13 mouse cellular contexts compared by ENCODE assay signal in the genomic region with DNA sequence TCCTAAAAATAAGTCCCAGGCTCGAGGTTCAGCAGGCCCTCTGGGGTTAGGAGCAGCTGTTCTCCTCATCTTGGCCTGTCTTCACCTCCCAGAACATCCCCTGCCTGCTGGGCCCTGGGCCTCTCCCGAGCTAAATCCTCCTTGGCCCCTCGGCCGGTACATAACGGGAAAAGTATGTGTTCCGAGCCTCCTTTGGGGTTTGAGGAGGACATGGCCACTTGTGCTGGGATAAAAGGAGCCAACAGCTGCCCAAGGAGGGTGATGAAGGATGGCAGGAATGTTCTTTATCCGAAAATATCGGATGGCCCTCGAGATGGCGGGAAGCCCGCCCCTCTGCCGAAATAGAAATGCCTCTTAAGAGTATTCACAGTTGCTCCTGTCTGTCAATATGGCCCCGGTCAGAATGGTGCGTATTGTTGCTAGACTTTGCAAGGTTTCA. TPM values are rescaled to one million over a fixed set of nuclear protein-coding genes. Genes with fewer than 3 reads are reported as not detected.
DNase-seq lines count a peak whose midpoint lies in the region; ATAC-seq and TF ChIP-seq lines count a peak whose summit lies in the region.
"Had no signal": no experiment of that assay in that cellular context is flagged by ENCODE, and none has a peak within 500 bp of the region (broad histone marks: within the 10 kb centered on the region; RNA-seq: fewer than 3 reads in every experiment).

No protein-coding gene starts in this region.

- H3K27ac ChIP-seq in embryonic facial prominence, embryonic 14.5 days (replicated peaks; ENCODE audit: low read depth, low read length), result peak overlapping the region; percentile 92
- peak overlapping the region; percentile 91 for H3K27ac ChIP-seq in heart, embryonic 13.5 days (replicated peaks)
- peak overlapping the region; percentile 95; the same call in 1 of the 2 replicates for H3K27ac ChIP-seq in limb, embryonic 14.5 days (replicated peaks; ENCODE audit: low read depth, low read length)
- H3K27ac ChIP-seq in hindbrain, embryonic 14.5 days, result no peak overlapping the region
- H3K27ac ChIP-seq: liver, embryonic 13.5 days had no signal

- peak; percentile 88 for DNase-seq in embryonic facial prominence, embryonic 14.5 days (ENCODE audit: low spot score)
- DNase-seq in gastrocnemius, postnatal 14 days, result peak; percentile 79
- DNase-seq in limb, embryonic 14.5 days (ENCODE audit: low spot score), result peak; percentile 59
- no peak for DNase-seq in adrenal gland, adult 2 months
- DNase-seq in hindbrain, embryonic 14.5 days (ENCODE audit: low spot score), result no peak
- DNase-seq: cerebellum, adult 2 months; kidney, adult 9 months; liver, embryonic 13.5 days; thymus, adult 18-20 months had no signal

- H3K9ac ChIP-seq in embryonic facial prominence, embryonic 14.5 days (ENCODE audit: low read depth, low read length), result no peak overlapping the region
- peak overlapping the region; percentile 42; the same call in 1 of the 2 replicates for H3K9ac ChIP-seq in heart, embryonic 13.5 days
- no peak overlapping the region for H3K9ac ChIP-seq in limb, embryonic 14.5 days (ENCODE audit: low read depth, low read length, severe bottlenecking)
- no peak overlapping the region for H3K9ac ChIP-seq in hindbrain, embryonic 14.5 days
- H3K9ac ChIP-seq: liver, embryonic 13.5 days had no signal

- no peak overlapping the region for H3K4me3 ChIP-seq in embryonic facial prominence, embryonic 14.5 days (ENCODE audit: low read depth, low read length)
- no peak overlapping the region for H3K4me3 ChIP-seq in heart, embryonic 13.5 days
- H3K4me3 ChIP-seq in limb, embryonic 14.5 days (replicated peaks; ENCODE audit: low read length), result no peak overlapping the region
- no peak overlapping the region for H3K4me3 ChIP-seq in hindbrain, embryonic 14.5 days (replicated peaks; ENCODE audit: low read length)
- H3K4me3 ChIP-seq: liver, embryonic 13.5 days had no signal

- WGBS in embryonic facial prominence, embryonic 14.5 days, result 62% methylated on average over 14 of the region's 14 CpGs
- WGBS in heart, embryonic 13.5 days, result 45% methylated on average over 14 of the region's 14 CpGs
- 59% methylated on average over 14 of the region's 14 CpGs for WGBS in limb, embryonic 14.5 days
- WGBS in hindbrain, embryonic 14.5 days, result 88% methylated on average over 14 of the region's 14 CpGs

- no peaks in the 10 kb centered on the region for H3K9me3 ChIP-seq in embryonic facial prominence, embryonic 14.5 days (ENCODE audit: control insufficient read depth, low read length)
- H3K9me3 ChIP-seq in heart, embryonic 13.5 days, result no peaks in the 10 kb centered on the region
- no peaks in the 10 kb centered on the region for H3K9me3 ChIP-seq in limb, embryonic 14.5 days (ENCODE audit: control insufficient read depth, low read length)
- no peaks in the 10 kb centered on the region for H3K9me3 ChIP-seq in hindbrain, embryonic 14.5 days (ENCODE audit: control insufficient read depth, low read length)
- H3K9me3 ChIP-seq: liver, embryonic 13.5 days had no signal

- H3K27me3 ChIP-seq in embryonic facial prominence, embryonic 14.5 days (replicated peaks; ENCODE audit: control insufficient read depth, insufficient read depth, low read length), result no peaks in the 10 kb centered on the region
- no peaks in the 10 kb centered on the region for H3K27me3 ChIP-seq in heart, embryonic 13.5 days (replicated peaks)
- H3K27me3 ChIP-seq in limb, embryonic 14.5 days (ENCODE audit: control insufficient read depth, insufficient read depth, low read length), result no peaks in the 10 kb centered on the region
- H3K27me3 ChIP-seq in hindbrain, embryonic 14.5 days (ENCODE audit: control insufficient read depth, insufficient read depth, low read length), result no peaks in the 10 kb centered on the region
- H3K27me3 ChIP-seq: liver, embryonic 13.5 days had no signal

- H3K4me1 ChIP-seq in embryonic facial prominence, embryonic 14.5 days (ENCODE audit: control insufficient read depth, insufficient read depth, low read length), result peaks cover 47% of the 10 kb centered on the region
- peaks cover 76% of the 10 kb centered on the region for H3K4me1 ChIP-seq in heart, embryonic 13.5 days
- peaks cover 72% of the 10 kb centered on the region for H3K4me1 ChIP-seq in limb, embryonic 14.5 days (ENCODE audit: control insufficient read depth, insufficient read depth, low read length)
- H3K4me1 ChIP-seq in hindbrain, embryonic 14.5 days (replicated peaks; ENCODE audit: control insufficient read depth, insufficient read depth, low read length), result peaks cover 6% of the 10 kb centered on the region

- H3K36me3 ChIP-seq in embryonic facial prominence, embryonic 14.5 days (ENCODE audit: control insufficient read depth, insufficient read depth, low read length), result no peaks in the 10 kb centered on the region
- H3K36me3 ChIP-seq in heart, embryonic 13.5 days, result no peaks in the 10 kb centered on the region
- H3K36me3 ChIP-seq in limb, embryonic 14.5 days (ENCODE audit: control insufficient read depth, insufficient read depth, low read length), result no peaks in the 10 kb centered on the region
- H3K36me3 ChIP-seq in hindbrain, embryonic 14.5 days (replicated peaks; ENCODE audit: control insufficient read depth, insufficient read depth), result peaks cover 5% of the 10 kb centered on the region
- H3K36me3 ChIP-seq: liver, embryonic 13.5 days had no signal

- no peak for TF ChIP-seq POLR2A in limb, embryonic 14.5 days (IDR thresholded peaks at IDR 0.05; ENCODE audit: borderline replicate concordance, extremely low read depth, insufficient read depth, insufficient read length)

- peak; percentile 50; the same call in 1 of the 2 replicates for ATAC-seq in embryonic facial prominence, embryonic 14.5 days (ENCODE audit: low read depth)
- no peak for ATAC-seq in heart, embryonic 13.5 days (ENCODE audit: extremely low read depth, insufficient number of reproducible peaks, low FRiP score, low TSS enrichment)
- peak; percentile 45 for ATAC-seq in limb, embryonic 14.5 days (ENCODE audit: low FRiP score, low read depth)
- ATAC-seq in erythroblast, adult 5-6 weeks (replicated peaks; ENCODE audit: low FRiP score, poor library complexity, severe bottlenecking), result no peak
- no peak for ATAC-seq in hindbrain, embryonic 14.5 days (ENCODE audit: low FRiP score)
- ATAC-seq: activated CD4-positive, CD25-positive, alpha-beta regulatory T cell, adult 4 months; lung, postnatal 0 days had no signal

- H3K4me2 ChIP-seq in embryonic facial prominence, embryonic 14.5 days (ENCODE audit: low read depth, low read length), result no peak overlapping the region
- H3K4me2 ChIP-seq in heart, embryonic 13.5 days, result no peak overlapping the region
- no peak overlapping the region for H3K4me2 ChIP-seq in limb, embryonic 14.5 days (replicated peaks; ENCODE audit: low read depth, low read length, severe bottlenecking)
- no peak overlapping the region for H3K4me2 ChIP-seq in hindbrain, embryonic 14.5 days (replicated peaks)
- H3K4me2 ChIP-seq: liver, embryonic 13.5 days had no signal

- intact Hi-C loops in gastrocnemius, postnatal 14 days (cut with DNase I; ENCODE audit: low total_unique reads), result no loop called here

RNA-seq across cellular contexts. Expression of a gene that starts 18.5 kb away (rescaled TPM):
- polyA plus RNA-seq in embryonic facial prominence, embryonic 14.5 days (2014; fragmentation: Nextera tagmentation; extraction: Ambion mirVana), result 30.3 and 33.1 TPM in 2 replicates
- 1 to 10 TPM; 5.0 to 5.2 TPM for total RNA-seq in gastrocnemius, postnatal 14 days (2021)
- polyA plus RNA-seq in heart, embryonic 13.5 days (2015; fragmentation: Nextera tagmentation; extraction: Ambion mirVana), result 15.6 and 17.7 TPM in 2 replicates
- polyA plus RNA-seq in limb, embryonic 14.5 days (2012; rRNA removed), result 94.6 and 97.2 TPM in 2 replicates
- polyA plus RNA-seq in limb, embryonic 14.5 days (2014; fragmentation: Nextera tagmentation; extraction: Ambion mirVana), result 30.0 and 40.8 TPM in 2 replicates
- total RNA-seq in adrenal gland, adult 2 months (2021), result 1 to 10 TPM; 2.2 to 8.0 TPM
- polyA plus RNA-seq in adrenal gland, adult 2 months (2012; rRNA removed), result 6.9 and 7.6 TPM in 2 replicates
- total RNA-seq in erythroblast, adult 5-6 weeks (2015; ENCODE audit: low replicate concordance), result not detected in 2 replicates
- 3.7 and 8.1 TPM in 2 replicates for total RNA-seq in erythroblast, adult 5-6 weeks (2017; ENCODE audit: low replicate concordance)
- polyA plus RNA-seq in hindbrain, embryonic 14.5 days (2014; fragmentation: Nextera tagmentation; extraction: Ambion mirVana), result 21.6 and 22.9 TPM in 2 replicates

RNA-seq across cellular contexts. Expression of a gene that starts 52.3 kb away (rescaled TPM):
- polyA plus RNA-seq in embryonic facial prominence, embryonic 14.5 days (2014; fragmentation: Nextera tagmentation; extraction: Ambion mirVana), result 376 and 643 TPM in 2 replicates
- total RNA-seq in gastrocnemius, postnatal 14 days (2021), result over 10,000 TPM; 22,199 to 23,470 TPM
- 4.0 and 5.4 TPM in 2 replicates for polyA plus RNA-seq in heart, embryonic 13.5 days (2015; fragmentation: Nextera tagmentation; extraction: Ambion mirVana)
- 42.5 and 114 TPM in 2 replicates for polyA plus RNA-seq in limb, embryonic 14.5 days (2012; rRNA removed)
- polyA plus RNA-seq in limb, embryonic 14.5 days (2014; fragmentation: Nextera tagmentation; extraction: Ambion mirVana), result 101 and 183 TPM in 2 replicates
- not detected for total RNA-seq in adrenal gland, adult 2 months (2021)
- 0.52 TPM in 1 of 2 replicates, not detected in the other for polyA plus RNA-seq in adrenal gland, adult 2 months (2012; rRNA removed)
- not detected in 2 replicates for total RNA-seq in erythroblast, adult 5-6 weeks (2015; ENCODE audit: low replicate concordance)
- 2.0 TPM in 1 of 2 replicates, not detected in the other for total RNA-seq in erythroblast, adult 5-6 weeks (2017; ENCODE audit: low replicate concordance)
- 1.2 and 1.6 TPM in 2 replicates for polyA plus RNA-seq in hindbrain, embryonic 14.5 days (2014; fragmentation: Nextera tagmentation; extraction: Ambion mirVana)

Comparison
In these comparisons a context has a peak if more than half of its experiments do, and no peak if none do; other contexts are left out.
1. ATAC-seq: peak in embryonic facial prominence, embryonic 14.5 days (single experiment) and limb, embryonic 14.5 days (single experiment); none in heart, embryonic 13.5 days (single experiment), erythroblast, adult 5-6 weeks (single experiment) and hindbrain, embryonic 14.5 days (single experiment).
2. DNase-seq: peak in embryonic facial prominence, embryonic 14.5 days (single experiment), gastrocnemius, postnatal 14 days (single experiment) and limb, embryonic 14.5 days (single experiment); none in adrenal gland, adult 2 months (single experiment) and hindbrain, embryonic 14.5 days (single experiment).